Mouse (Mus musculus) kidney, postnatal 36 days (tissue): ENCODE data around the gene Tcam1.

Source experiments
- DNase-seq, 2 experiments: peaks; one replicate each; pipeline ENCODE4 v3.0.0; 2021 to 2022; ENCODE audit warnings: mixed read lengths in 2 of 2

Gene Tcam1

GRCm38 (mm10) chr11:106273811-106274210 is 2.7 kb upstream of the Tcam1 start:
- no peak for DNase-seq

GRCm38 (mm10) chr11:106274374-106274773 is 2.1 kb upstream of the Tcam1 start:
- DNase-seq = no peak

- peak; percentile 78 to 81 for DNase-seq
Measured at GRCm38 (mm10) chr11:106274971-106275411, 1.5 kb upstream of the Tcam1 start.

- no peak for DNase-seq
Measured at GRCm38 (mm10) chr11:106282452-106282851, 6.0 kb downstream of the Tcam1 start.

- DNase-seq = no peak
Measured at GRCm38 (mm10) chr11:106283371-106283770, 6.9 kb downstream of the Tcam1 start.

GRCm38 (mm10) chr11:106284126-106284525 is 7.7 kb downstream of the Tcam1 start:
- DNase-seq = no peak

GRCm38 (mm10) chr11:106286206-106286605 is 9.7 kb downstream of the Tcam1 start:
- DNase-seq = no peak

GRCm38 (mm10) chr11:106286987-106287386 is 10.5 kb downstream of the Tcam1 start:
- no peak for DNase-seq

GRCm38 (mm10) chr11:106289369-106289768 is 12.9 kb downstream of the Tcam1 start:
- peak; percentile 75 to 85 for DNase-seq

- DNase-seq = no peak
Measured at GRCm38 (mm10) chr11:106290376-106290775, 13.9 kb downstream of the Tcam1 start.

GRCm38 (mm10) chr11:106291861-106292260 is 15.4 kb downstream of the Tcam1 start:
- DNase-seq = no peak

- DNase-seq = no peak
Measured at GRCm38 (mm10) chr11:106301765-106302164, 25.3 kb downstream of the Tcam1 start, which contains the start of gene Gh. Gene Gh (minus strand): TSS chr11:106301865.

- peak; percentile 53 to 84 for DNase-seq
Measured at GRCm38 (mm10) chr11:106302634-106303033, 26.2 kb downstream of the Tcam1 start.

GRCm38 (mm10) chr11:106305348-106306064 is 29.0 kb downstream of the Tcam1 start:
- DNase-seq = no peak

GRCm38 (mm10) chr11:106306065-106306385 is 29.6 kb downstream of the Tcam1 start:
- DNase-seq = no peak

GRCm38 (mm10) chr11:106306758-106307157 is 30.3 kb downstream of the Tcam1 start:
- no peak for DNase-seq

GRCm38 (mm10) chr11:106307432-106307831 is 31.0 kb downstream of the Tcam1 start:
- DNase-seq = no peak

- DNase-seq = no peak
Measured at GRCm38 (mm10) chr11:106308162-106308561, 31.7 kb downstream of the Tcam1 start.

GRCm38 (mm10) chr11:106310123-106310522 is 33.7 kb downstream of the Tcam1 start:
- no peak for DNase-seq

GRCm38 (mm10) chr11:106313533-106313932 is 37.1 kb downstream of the Tcam1 start:
- no peak for DNase-seq

GRCm38 (mm10) chr11:106314333-106314812 is 37.9 kb downstream of the Tcam1 start, which contains the start of gene Cd79b:
Gene Cd79b (minus strand): TSS chr11:106314762.
- no peak for DNase-seq

- no peak for DNase-seq
Measured at GRCm38 (mm10) chr11:106316416-106316815, 39.9 kb downstream of the Tcam1 start.

- no peak for DNase-seq
Measured at GRCm38 (mm10) chr11:106317801-106318200, 41.3 kb downstream of the Tcam1 start.
